Mouse (Mus musculus) limb, embryonic 14.5 days (tissue): ENCODE data around the gene G6pdx. TPM values are rescaled to one million over a fixed set of nuclear protein-coding genes. Genes with fewer than 3 reads are reported as not detected.

Experiments used
- ATAC-seq: fragments of 200-750 bp; cut with Nextera tagmentation; 2 replicates; pipeline ENCODE4 v1.8.0; 2017; ENCODE audit warnings: low read depth, moderate number of reproducible peaks, moderate TSS enrichment; ENCODE audit not compliant: low FRiP score
- DNase-seq: peaks from one replicate; pipeline ENCODE4 v3.0.0-alpha.2; 2015; ENCODE audit warnings: low spot score
- H3K27ac ChIP-seq: fragments of 300-500 bp; sonication (generic); replicated peaks from 2 replicates; pipeline ENCODE4 v1.5.1; 2014; ENCODE audit warnings: low read depth, mild to moderate bottlenecking, low read length, moderate library complexity, mixed read lengths
- H3K27me3 ChIP-seq: fragments of 300-500 bp; sonication (generic); 2 replicates; pipeline ENCODE4 v1.6.1; 2014; ENCODE audit warnings: low read length, mixed read lengths; ENCODE audit not compliant: control insufficient read depth, insufficient read depth
- H3K36me3 ChIP-seq: fragments of 300-500 bp; sonication (generic); 2 replicates; pipeline ENCODE4 v1.6.1; 2014; ENCODE audit warnings: mild to moderate bottlenecking, low read length, moderate library complexity, mixed read lengths; ENCODE audit not compliant: control insufficient read depth, insufficient read depth
- H3K4me1 ChIP-seq: fragments of 300-500 bp; sonication (generic); 2 replicates; pipeline ENCODE4 v1.6.1; 2014; ENCODE audit warnings: antibody characterized with exemption, low read length, mixed read lengths; ENCODE audit not compliant: control insufficient read depth, insufficient read depth
- H3K4me2 ChIP-seq: fragments of 300-500 bp; sonication (generic); replicated peaks from 2 replicates; pipeline ENCODE4 v1.6.1; 2014; ENCODE audit warnings: low read depth, mild to moderate bottlenecking, low read length, moderate library complexity; ENCODE audit not compliant: severe bottlenecking
- H3K4me3 ChIP-seq: fragments of 300-500 bp; sonication (generic); replicated peaks from 2 replicates; pipeline ENCODE4 v1.5.1; 2014; ENCODE audit warnings: low read length
- H3K9ac ChIP-seq: fragments of 300-500 bp; sonication (generic); 2 replicates; pipeline ENCODE4 v1.6.1; 2014; ENCODE audit warnings: mild to moderate bottlenecking, low read depth, low read length, moderate library complexity; ENCODE audit not compliant: severe bottlenecking
- H3K9me3 ChIP-seq: fragments of 300-500 bp; sonication (generic); 2 replicates; pipeline ENCODE4 v1.6.1; 2016; ENCODE audit warnings: low read length; ENCODE audit not compliant: control insufficient read depth
- POLR2A ChIP-seq: fragments of 200-500 bp; IDR thresholded peaks from 2 replicates; pipeline ENCODE4 v1.8.0; 2012; ENCODE audit warnings: inconsistent platforms, mild to moderate bottlenecking, moderate library complexity, borderline replicate concordance; ENCODE audit not compliant: insufficient read depth, insufficient read length; ENCODE audit errors: extremely low read depth
- WGBS: fragments of 180-500 bp; shearing (Covaris S2); extraction: QIAGEN DNeasy Blood & Tissue Kit; methylation state at CpG from one replicate; pipeline ENCODE4 v1.1.7; 2014; 5-methylcytosine and 5-hydroxymethylcytosine counted together
- polyA plus RNA-seq, 2 experiments: library from polyadenylated mRNA; depleted of rRNA in 1 of 2; stranded (reverse) in 1 of 2; unstranded in 1 of 2; fragments of >200 nt; fragmentation: Nextera tagmentation in 1 of 2; extraction: Ambion mirVana in 1 of 2; gene quantifications; 2 replicates each; pipeline versions ENCODE4 v1.2.1 to v1.2.3; 2012 to 2014

Gene G6pdx
- polyA plus RNA-seq, 2 experiments: 35.2 to 51.8 TPM

- H3K27me3 ChIP-seq: no peaks in the 10 kb centered on the region
- peak; percentile 49 for DNase-seq
- no peaks in the 10 kb centered on the region for H3K4me1 ChIP-seq
- ATAC-seq: peak; percentile 85
- no peak; the same call in 1 of the 2 replicates for TF ChIP-seq POLR2A
- WGBS: 15% methylated on average over 31 of the region's 49 CpGs
- H3K4me2 ChIP-seq: peak overlapping the region; percentile 58
- H3K36me3 ChIP-seq: peaks cover 13% of the 10 kb centered on the region
- peak overlapping the region; percentile 28 for H3K27ac ChIP-seq
- peak overlapping the region; percentile 71 for H3K9ac ChIP-seq
- no peaks in the 10 kb centered on the region for H3K9me3 ChIP-seq
- peak overlapping the region; percentile 54 for H3K4me3 ChIP-seq
Observed at GRCm38 (mm10) chrX:74368209-74368909, 60.6 kb downstream of the G6pdx start.

GRCm38 (mm10) chrX:74367512-74367911 lies 61.5 kb downstream of the G6pdx start:
- Histone ChIP-seq H3K36me3 (peaks cover 13% of the 10 kb centered on the region), H3K27ac (no peak overlapping the region), H3K4me2 (peak overlapping the region; percentile 58), H3K4me1 (no peaks in the 10 kb centered on the region), H3K9me3 (no peaks in the 10 kb centered on the region), H3K27me3 (no peaks in the 10 kb centered on the region), H3K9ac (peak overlapping the region; percentile 71), H3K4me3 (peak overlapping the region; percentile 54)
- ATAC-seq (no peak), DNase-seq (no peak)
- no peak for TF ChIP-seq POLR2A
- 65% methylated on average over 10 of the region's 10 CpGs for WGBS

Other genes with a start within 250 kb of the G6pdx start
- 573 and 611 TPM in 2 replicates for gene Flna, start 179.4 kb downstream of the G6pdx start, polyA plus RNA-seq (2012; rRNA removed)
- gene Flna, start 179.4 kb downstream of the G6pdx start, polyA plus RNA-seq (2014; fragmentation: Nextera tagmentation; extraction: Ambion mirVana): 335 and 363 TPM in 2 replicates
- gene Emd, start 174.5 kb downstream of the G6pdx start, polyA plus RNA-seq (2012; rRNA removed): 107 and 143 TPM in 2 replicates
- 28.0 and 30.4 TPM in 2 replicates for gene Emd, start 174.5 kb downstream of the G6pdx start, polyA plus RNA-seq (2014; fragmentation: Nextera tagmentation; extraction: Ambion mirVana)
- 2,306 and 2,672 TPM in 2 replicates for gene Rpl10, start 158.4 kb downstream of the G6pdx start, polyA plus RNA-seq (2012; rRNA removed)
- 939 and 993 TPM in 2 replicates for gene Rpl10, start 158.4 kb downstream of the G6pdx start, polyA plus RNA-seq (2014; fragmentation: Nextera tagmentation; extraction: Ambion mirVana)
- gene Taz, start 147.3 kb downstream of the G6pdx start, polyA plus RNA-seq (2012; rRNA removed): 99.7 and 116 TPM in 2 replicates
- 64.0 and 70.6 TPM in 2 replicates for gene Taz, start 147.3 kb downstream of the G6pdx start, polyA plus RNA-seq (2014; fragmentation: Nextera tagmentation; extraction: Ambion mirVana)
- gene Dnase1l1, start 146.9 kb downstream of the G6pdx start, polyA plus RNA-seq (2012; rRNA removed): 20.2 and 24.3 TPM in 2 replicates
- 12.8 and 14.4 TPM in 2 replicates for gene Dnase1l1, start 146.9 kb downstream of the G6pdx start, polyA plus RNA-seq (2014; fragmentation: Nextera tagmentation; extraction: Ambion mirVana)
- 224 and 272 TPM in 2 replicates for gene Atp6ap1, start 132.1 kb downstream of the G6pdx start, polyA plus RNA-seq (2012; rRNA removed)
- 124 and 128 TPM in 2 replicates for gene Atp6ap1, start 132.1 kb downstream of the G6pdx start, polyA plus RNA-seq (2014; fragmentation: Nextera tagmentation; extraction: Ambion mirVana)
- 567 and 604 TPM in 2 replicates for gene Gdi1, start 124.2 kb downstream of the G6pdx start, polyA plus RNA-seq (2012; rRNA removed)
- 147 and 183 TPM in 2 replicates for gene Gdi1, start 124.2 kb downstream of the G6pdx start, polyA plus RNA-seq (2014; fragmentation: Nextera tagmentation; extraction: Ambion mirVana)
- 31.5 and 49.7 TPM in 2 replicates for gene Fam50a, start 116.2 kb downstream of the G6pdx start, polyA plus RNA-seq (2012; rRNA removed)
- gene Fam50a, start 116.2 kb downstream of the G6pdx start, polyA plus RNA-seq (2014; fragmentation: Nextera tagmentation; extraction: Ambion mirVana): 53.5 and 53.7 TPM in 2 replicates
- gene Plxna3, start 100.1 kb downstream of the G6pdx start, polyA plus RNA-seq (2012; rRNA removed): 117 and 152 TPM in 2 replicates
- 21.4 and 21.8 TPM in 2 replicates for gene Plxna3, start 100.1 kb downstream of the G6pdx start, polyA plus RNA-seq (2014; fragmentation: Nextera tagmentation; extraction: Ambion mirVana)
- gene Lage3, start 75.6 kb downstream of the G6pdx start, polyA plus RNA-seq (2012; rRNA removed): 104 and 119 TPM in 2 replicates
- gene Lage3, start 75.6 kb downstream of the G6pdx start, polyA plus RNA-seq (2014; fragmentation: Nextera tagmentation; extraction: Ambion mirVana): 105 and 106 TPM in 2 replicates
- gene Ubl4a, start 56.0 kb downstream of the G6pdx start, polyA plus RNA-seq (2012; rRNA removed): 58.5 and 60.7 TPM in 2 replicates
- gene Ubl4a, start 56.0 kb downstream of the G6pdx start, polyA plus RNA-seq (2014; fragmentation: Nextera tagmentation; extraction: Ambion mirVana): 77.1 and 79.6 TPM in 2 replicates
- gene Slc10a3, start 55.8 kb downstream of the G6pdx start, polyA plus RNA-seq (2012; rRNA removed): 16.0 and 21.0 TPM in 2 replicates
- gene Slc10a3, start 55.8 kb downstream of the G6pdx start, polyA plus RNA-seq (2014; fragmentation: Nextera tagmentation; extraction: Ambion mirVana): 20.2 and 24.4 TPM in 2 replicates
- gene Fam3a, start 35.9 kb downstream of the G6pdx start, polyA plus RNA-seq (2012; rRNA removed): 50.6 and 60.3 TPM in 2 replicates
- 39.3 and 41.8 TPM in 2 replicates for gene Fam3a, start 35.9 kb downstream of the G6pdx start, polyA plus RNA-seq (2014; fragmentation: Nextera tagmentation; extraction: Ambion mirVana)
- 13.7 and 17.4 TPM in 2 replicates for gene Ikbkg, start 35.9 kb downstream of the G6pdx start, polyA plus RNA-seq (2012; rRNA removed)
- gene Ikbkg, start 35.9 kb downstream of the G6pdx start, polyA plus RNA-seq (2014; fragmentation: Nextera tagmentation; extraction: Ambion mirVana): 23.9 and 25.6 TPM in 2 replicates
- 1.1 and 2.8 TPM in 2 replicates for gene Gm6880, start 52.2 kb upstream of the G6pdx start, polyA plus RNA-seq (2012; rRNA removed)
- 1.4 and 2.7 TPM in 2 replicates for gene Gm6880, start 52.2 kb upstream of the G6pdx start, polyA plus RNA-seq (2014; fragmentation: Nextera tagmentation; extraction: Ambion mirVana)
- not detected in 2 replicates for gene Olfr1326-ps1, start 145.7 kb upstream of the G6pdx start, polyA plus RNA-seq (2012; rRNA removed)
- gene Olfr1326-ps1, start 145.7 kb upstream of the G6pdx start, polyA plus RNA-seq (2014; fragmentation: Nextera tagmentation; extraction: Ambion mirVana): not detected in 2 replicates
- not detected in 2 replicates for gene Olfr1325, start 163.5 kb upstream of the G6pdx start, polyA plus RNA-seq (2012; rRNA removed)
- not detected in 2 replicates for gene Olfr1325, start 163.5 kb upstream of the G6pdx start, polyA plus RNA-seq (2014; fragmentation: Nextera tagmentation; extraction: Ambion mirVana)
- 0.05 TPM in 1 of 2 replicates, not detected in the other for gene Gm5640, start 216.4 kb upstream of the G6pdx start, polyA plus RNA-seq (2012; rRNA removed)
- not detected in 2 replicates for gene Gm5640, start 216.4 kb upstream of the G6pdx start, polyA plus RNA-seq (2014; fragmentation: Nextera tagmentation; extraction: Ambion mirVana)